Mouse (Mus musculus): ENCODE results near the gene Ogfod2.
A peak's percentile ranks its signal among the peaks of the same experiment; 100 is the strongest.

Ogfod2 gene

GRCm38 (mm10) chr5:124155943-124156342, 43.8 kb downstream of the Ogfod2 start:
- DNase-seq (ENCODE audit: low spot score), result no peak

GRCm38 (mm10) chr5:124158305-124158704, 46.2 kb downstream of the Ogfod2 start:
- DNase-seq (ENCODE audit: low spot score), result no peak

GRCm38 (mm10) chr5:124159453-124159852, 47.4 kb downstream of the Ogfod2 start:
- DNase-seq (ENCODE audit: low spot score), result no peak

GRCm38 (mm10) chr5:124161831-124162230, 49.7 kb downstream of the Ogfod2 start:
- no peak for DNase-seq (ENCODE audit: low spot score)

GRCm38 (mm10) chr5:124162577-124162976, 50.5 kb downstream of the Ogfod2 start:
- peak; percentile 61 for DNase-seq (ENCODE audit: low spot score)

GRCm38 (mm10) chr5:124163445-124163844, 51.3 kb downstream of the Ogfod2 start:
- DNase-seq (ENCODE audit: low spot score), result no peak
